Comparison of ENCODE assay signal across 8 mouse cellular contexts in genomic region chr1:136707394-136707793, GRCm38 (mm10).
DNase-seq lines count a peak whose midpoint lies in the region.

No protein-coding gene starts in this region.

- peak; percentile 24 to 37 for DNase-seq in spleen, adult 18-20 months
- DNase-seq in spleen, adult 12 weeks (ENCODE audit: low spot score) = no peak
- DNase-seq in c-Kit-negative CD71-positive TER-119-positive erythroid progenitor cells, embryonic 14.5 days (ENCODE audit: low read depth, low spot score) = peak; percentile 5
- peak; percentile 41 for DNase-seq in lung, postnatal 25 days (ENCODE audit: low spot score)
- peak; percentile 51 for DNase-seq in thymus, postnatal 4 days
- no peak for DNase-seq in embryo, embryonic 10 days (ENCODE audit: low spot score)
- DNase-seq in cerebellum, postnatal 36 days = no peak
- no peak for DNase-seq in urinary bladder, postnatal 25 days (ENCODE audit: low spot score)

Comparison
In these comparisons a context has a peak if more than half of its experiments do, and no peak if none do; other contexts are left out.
1. DNase-seq: peak in spleen, adult 18-20 months (2 of 2), c-Kit-negative CD71-positive TER-119-positive erythroid progenitor cells, embryonic 14.5 days (single experiment), lung, postnatal 25 days (single experiment) and thymus, postnatal 4 days (single experiment); none in spleen, adult 12 weeks (single experiment), embryo, embryonic 10 days (single experiment), cerebellum, postnatal 36 days (0 of 2) and urinary bladder, postnatal 25 days (single experiment).